Mouse (Mus musculus): ENCODE results near the gene Btbd35f8. TPM values are rescaled to one million over a fixed set of nuclear protein-coding genes. Genes with fewer than 3 reads are reported as not detected.
"Not testable (repeated sequence)": the region's sequence is repeated elsewhere in the genome, so short reads cannot be mapped to it uniquely, and the experiment has no call there.

Gene Btbd35f8
- polyA plus RNA-seq (2015; fragmentation: Nextera tagmentation; extraction: Ambion mirVana): not detected in 2 replicates

- H3K4me1 ChIP-seq; H3K27ac ChIP-seq; H3K36me3 ChIP-seq; H3K9ac ChIP-seq; H3K4me3 ChIP-seq (replicated peaks); H3K27me3 ChIP-seq; H3K4me2 ChIP-seq; ATAC-seq (replicated peaks; ENCODE audit: low FRiP score); H3K9me3 ChIP-seq (replicated peaks): not testable (repeated sequence)
- WGBS: no CpG with 5 or more reads among the region's 3 CpGs
These were observed at the start of gene Btbd35f8 for GRCm38 (mm10) chrX:34450224-34450623. TSS of gene Btbd35f8 (plus strand) at chrX:34450524.

Other genes starting within 250 kb of the Btbd35f8 start
- not detected in 2 replicates for gene Spin2g, start 211.8 kb upstream of the Btbd35f8 start, polyA plus RNA-seq (2015; fragmentation: Nextera tagmentation; extraction: Ambion mirVana)